Mouse (Mus musculus) small intestine, adult 2 months (tissue): ENCODE measurements around the gene Tnpo3. TPM values are rescaled to one million over a fixed set of nuclear protein-coding genes. Genes with fewer than 3 reads are reported as not detected.

ENCODE experiments used
- H3K27ac ChIP-seq: fragments of 200-500 bp; 2 replicates; pipeline ENCODE4 v1.5.1; 2012; ENCODE audit warnings: low read depth, low read length, control low read depth, inconsistent platforms; ENCODE audit not compliant: insufficient read depth
- H3K27me3 ChIP-seq: fragments of 200-500 bp; 2 replicates; pipeline ENCODE4 v1.6.1; 2012; ENCODE audit warnings: mild to moderate bottlenecking, moderate library complexity, low read length, inconsistent platforms; ENCODE audit not compliant: control insufficient read depth, insufficient read depth
- H3K36me3 ChIP-seq: fragments of 200-500 bp; 2 replicates; pipeline ENCODE4 v1.6.1; 2012; ENCODE audit warnings: mild to moderate bottlenecking, low read length, control low read depth, inconsistent platforms; ENCODE audit not compliant: control insufficient read depth, insufficient read depth
- H3K4me1 ChIP-seq: fragments of 200-500 bp; 2 replicates; pipeline ENCODE4 v1.6.1; 2012; ENCODE audit warnings: low read length, inconsistent platforms, mixed read lengths; ENCODE audit not compliant: control insufficient read depth, insufficient read depth, insufficient read length
- H3K4me3 ChIP-seq: fragments of 200-500 bp; 2 replicates; pipeline ENCODE4 v1.5.1; 2012; ENCODE audit warnings: low read depth, mild to moderate bottlenecking, control low read depth, inconsistent platforms, low read length, moderate library complexity
- CTCF ChIP-seq: fragments of 200-500 bp; IDR thresholded peaks from 2 replicates; pipeline ENCODE4 v1.5.1; 2012; ENCODE audit warnings: low read depth, mild to moderate bottlenecking, control low read depth, inconsistent platforms, low read length, moderate library complexity, mixed read lengths; ENCODE audit not compliant: insufficient replicate concordance, insufficient read length; ENCODE audit errors: extremely low read depth
- POLR2A ChIP-seq: fragments of 200-500 bp; IDR thresholded peaks from 2 replicates; pipeline ENCODE4 v1.6.1; 2012; ENCODE audit warnings: low read depth, mild to moderate bottlenecking, control low read depth, inconsistent platforms, low read length, moderate library complexity
- whole genome bisulfite sequencing: fragments of 180-500 bp; shearing (Covaris S2); methylation state at CpG from one replicate; pipeline ENCODE4 v1.1.7; 2018; 5-methylcytosine and 5-hydroxymethylcytosine counted together
- polyA plus RNA-seq: library from polyadenylated mRNA; depleted of rRNA; stranded (reverse); fragments of >200 nt; gene quantifications from 2 replicates; pipeline ENCODE4 v1.2.3, GENCODE M21; 2012

The Tnpo3 gene
- polyA plus RNA-seq, 1 experiment: 16.9 TPM

- no peak overlapping the region for H3K4me3 ChIP-seq
- H3K4me1 ChIP-seq: no peaks in the 10 kb centered on the region
- H3K36me3 ChIP-seq: peaks cover 72% of the 10 kb centered on the region
- no peak overlapping the region for H3K27ac ChIP-seq
- TF ChIP-seq CTCF (no peak), POLR2A (no peak)
- H3K27me3 ChIP-seq: no peaks in the 10 kb centered on the region
Measured at GRCm38 (mm10) chr6:29547582-29547981, 62.1 kb downstream of the Tnpo3 start.

- Histone ChIP-seq H3K4me1 (no peaks in the 10 kb centered on the region), H3K27ac (no peak overlapping the region), H3K27me3 (no peaks in the 10 kb centered on the region), H3K4me3 (no peak overlapping the region), H3K36me3 (peaks cover 64% of the 10 kb centered on the region)
- TF ChIP-seq CTCF (no peak), POLR2A (no peak)
- WGBS: 98% methylated on average over 2 of the region's 2 CpGs
Measured at GRCm38 (mm10) chr6:29545611-29546010, 64.1 kb downstream of the Tnpo3 start.

- TF ChIP-seq POLR2A (no peak), CTCF (no peak)
- H3K27ac ChIP-seq: no peak overlapping the region
- H3K4me3 ChIP-seq: no peak overlapping the region
- no peaks in the 10 kb centered on the region for H3K4me1 ChIP-seq
- no peaks in the 10 kb centered on the region for H3K27me3 ChIP-seq
- peaks cover 45% of the 10 kb centered on the region for H3K36me3 ChIP-seq
- 78% methylated on average over 1 of the region's 1 CpGs for WGBS
Measured at GRCm38 (mm10) chr6:29540956-29541355, 68.7 kb downstream of the Tnpo3 start.

GRCm38 (mm10) chr6:29540223-29540622 lies 69.5 kb downstream of the Tnpo3 start:
- H3K4me1 ChIP-seq: no peaks in the 10 kb centered on the region
- TF ChIP-seq CTCF: no peak
- TF ChIP-seq POLR2A: no peak
- H3K27ac ChIP-seq: no peak overlapping the region
- H3K4me3 ChIP-seq: no peak overlapping the region
- WGBS: 86% methylated on average over 6 of the region's 6 CpGs
- peaks cover 37% of the 10 kb centered on the region for H3K36me3 ChIP-seq
- no peaks in the 10 kb centered on the region for H3K27me3 ChIP-seq

- H3K4me3 ChIP-seq: no peak overlapping the region
- WGBS: 85% methylated on average over 8 of the region's 8 CpGs
- TF ChIP-seq POLR2A (no peak), CTCF (no peak)
- no peak overlapping the region for H3K27ac ChIP-seq
- H3K27me3 ChIP-seq: no peaks in the 10 kb centered on the region
- peaks cover 32% of the 10 kb centered on the region for H3K36me3 ChIP-seq
- H3K4me1 ChIP-seq: no peaks in the 10 kb centered on the region
Measured at GRCm38 (mm10) chr6:29539502-29539901, 70.2 kb downstream of the Tnpo3 start.

- Histone ChIP-seq H3K27me3 (no peaks in the 10 kb centered on the region), H3K36me3 (peaks cover 16% of the 10 kb centered on the region), H3K27ac (no peak overlapping the region), H3K4me3 (no peak overlapping the region), H3K4me1 (no peaks in the 10 kb centered on the region)
- WGBS: 82% methylated on average over 3 of the region's 3 CpGs
- TF ChIP-seq POLR2A: no peak
- no peak for TF ChIP-seq CTCF
Measured at GRCm38 (mm10) chr6:29537221-29537620, 72.5 kb downstream of the Tnpo3 start.

GRCm38 (mm10) chr6:29536651-29537193 lies 73.0 kb downstream of the Tnpo3 start:
- peaks cover 14% of the 10 kb centered on the region for H3K36me3 ChIP-seq
- no peak for TF ChIP-seq CTCF
- TF ChIP-seq POLR2A: no peak
- no peak overlapping the region for H3K4me3 ChIP-seq
- no peak overlapping the region for H3K27ac ChIP-seq
- H3K27me3 ChIP-seq: no peaks in the 10 kb centered on the region
- WGBS: 63% methylated on average over 4 of the region's 4 CpGs
- no peaks in the 10 kb centered on the region for H3K4me1 ChIP-seq
